Mouse (Mus musculus) neural tube, embryonic 14.5 days (tissue): ENCODE measurements around the gene Abca9. TPM values are rescaled to one million over a fixed set of nuclear protein-coding genes. Genes with fewer than 3 reads are reported as not detected.

Experiments
- ATAC-seq: fragments of 200-750 bp; cut with Nextera tagmentation; 2 replicates; pipeline ENCODE4 v1.8.0; 2017; ENCODE audit warnings: low read depth, mild to moderate bottlenecking, moderate TSS enrichment, moderate library complexity
- H3K27ac ChIP-seq: fragments of 300-500 bp; sonication (generic); 2 replicates; pipeline ENCODE4 v1.5.1; 2014; ENCODE audit warnings: low read depth, mild to moderate bottlenecking, control low read depth, low read length, moderate library complexity, mixed read lengths
- H3K27me3 ChIP-seq: fragments of 300-500 bp; sonication (generic); 2 replicates; pipeline ENCODE4 v1.6.1; 2014; ENCODE audit warnings: low read length; ENCODE audit not compliant: control insufficient read depth, insufficient read depth
- H3K36me3 ChIP-seq: fragments of 300-500 bp; sonication (generic); 2 replicates; pipeline ENCODE4 v1.6.1; 2014; ENCODE audit warnings: low read length, mixed read lengths; ENCODE audit not compliant: control insufficient read depth, insufficient read depth
- H3K4me1 ChIP-seq: fragments of 300-500 bp; sonication (generic); 2 replicates; pipeline ENCODE4 v1.6.1; 2014; ENCODE audit warnings: low read length; ENCODE audit not compliant: control insufficient read depth, insufficient read depth
- H3K4me2 ChIP-seq: fragments of 300-500 bp; sonication (generic); 2 replicates; pipeline ENCODE4 v1.6.1; 2014; ENCODE audit warnings: mild to moderate bottlenecking, low read depth, low read length, control low read depth
- H3K4me3 ChIP-seq: fragments of 300-500 bp; sonication (generic); 2 replicates; pipeline ENCODE4 v1.5.1; 2014; ENCODE audit warnings: low read depth, low read length, control low read depth, mixed read lengths
- H3K9ac ChIP-seq: fragments of 300-500 bp; sonication (generic); replicated peaks from 2 replicates; pipeline ENCODE4 v1.6.1; 2014; ENCODE audit warnings: low read depth, mild to moderate bottlenecking, control low read depth, low read length, mixed read lengths
- H3K9me3 ChIP-seq: fragments of 300-500 bp; sonication (generic); 2 replicates; pipeline ENCODE4 v1.6.1; 2016; ENCODE audit warnings: low read length; ENCODE audit not compliant: control insufficient read depth
- WGBS: fragments of 180-500 bp; shearing (Covaris S2); extraction: QIAGEN DNeasy Blood & Tissue Kit; methylation state at CpG from one replicate; pipeline ENCODE4 v1.1.7; 2014; 5-methylcytosine and 5-hydroxymethylcytosine counted together
- polyA plus RNA-seq: library from polyadenylated mRNA; unstranded; fragments of >200 nt; fragmentation: Nextera tagmentation; extraction: Ambion mirVana; gene quantifications from 2 replicates; pipeline ENCODE4 v1.2.1, GENCODE M21; 2014

Gene Abca9
- polyA plus RNA-seq, 1 experiment from 2014 or later: 0.78 TPM

- no peaks in the 10 kb centered on the region for H3K27me3 ChIP-seq
- no peak overlapping the region for H3K4me3 ChIP-seq
- H3K4me2 ChIP-seq: no peak overlapping the region
- WGBS: 78% methylated on average over 6 of the region's 6 CpGs
- H3K27ac ChIP-seq: no peak overlapping the region
- H3K36me3 ChIP-seq: no peaks in the 10 kb centered on the region
- no peaks in the 10 kb centered on the region for H3K9me3 ChIP-seq
- H3K4me1 ChIP-seq: no peaks in the 10 kb centered on the region
- H3K9ac ChIP-seq: no peak overlapping the region
- ATAC-seq: no peak
Measured at GRCm38 (mm10) chr11:110157059-110157458, 10.9 kb downstream of the Abca9 start.

GRCm38 (mm10) chr11:110155985-110156384 lies 12.0 kb downstream of the Abca9 start:
- H3K9ac ChIP-seq: no peak overlapping the region
- ATAC-seq: no peak
- no peaks in the 10 kb centered on the region for H3K4me1 ChIP-seq
- H3K36me3 ChIP-seq: no peaks in the 10 kb centered on the region
- H3K4me3 ChIP-seq: no peak overlapping the region
- no peak overlapping the region for H3K4me2 ChIP-seq
- WGBS: 97% methylated on average over 11 of the region's 11 CpGs
- H3K27ac ChIP-seq: no peak overlapping the region
- no peaks in the 10 kb centered on the region for H3K9me3 ChIP-seq
- no peaks in the 10 kb centered on the region for H3K27me3 ChIP-seq

GRCm38 (mm10) chr11:110147640-110148039 lies 20.4 kb downstream of the Abca9 start:
- no peak overlapping the region for H3K4me2 ChIP-seq
- no peaks in the 10 kb centered on the region for H3K27me3 ChIP-seq
- H3K36me3 ChIP-seq: no peaks in the 10 kb centered on the region
- no peak overlapping the region for H3K4me3 ChIP-seq
- 96% methylated on average over 5 of the region's 5 CpGs for WGBS
- no peaks in the 10 kb centered on the region for H3K4me1 ChIP-seq
- H3K9ac ChIP-seq: no peak overlapping the region
- no peak for ATAC-seq
- no peaks in the 10 kb centered on the region for H3K9me3 ChIP-seq
- H3K27ac ChIP-seq: no peak overlapping the region

- Histone ChIP-seq H3K27me3 (no peaks in the 10 kb centered on the region), H3K9me3 (no peaks in the 10 kb centered on the region), H3K36me3 (no peaks in the 10 kb centered on the region), H3K4me1 (no peaks in the 10 kb centered on the region), H3K27ac (no peak overlapping the region), H3K4me2 (no peak overlapping the region), H3K9ac (no peak overlapping the region), H3K4me3 (no peak overlapping the region)
- no peak for ATAC-seq
- WGBS: 87% methylated on average over 11 of the region's 11 CpGs
Measured at GRCm38 (mm10) chr11:110145421-110145820, 22.6 kb downstream of the Abca9 start.

GRCm38 (mm10) chr11:110130760-110131159 lies 37.2 kb downstream of the Abca9 start:
- no peak overlapping the region for H3K27ac ChIP-seq
- H3K4me2 ChIP-seq: no peak overlapping the region
- no peaks in the 10 kb centered on the region for H3K36me3 ChIP-seq
- no peaks in the 10 kb centered on the region for H3K9me3 ChIP-seq
- H3K27me3 ChIP-seq: no peaks in the 10 kb centered on the region
- H3K4me1 ChIP-seq: no peaks in the 10 kb centered on the region
- no peak overlapping the region for H3K4me3 ChIP-seq
- ATAC-seq: no peak
- no peak overlapping the region for H3K9ac ChIP-seq
- 87% methylated on average over 5 of the region's 5 CpGs for WGBS

GRCm38 (mm10) chr11:110111137-110111536 lies 56.9 kb downstream of the Abca9 start:
- H3K27ac ChIP-seq: no peak overlapping the region
- H3K9me3 ChIP-seq: no peaks in the 10 kb centered on the region
- H3K36me3 ChIP-seq: no peaks in the 10 kb centered on the region
- no peak overlapping the region for H3K9ac ChIP-seq
- no peak for ATAC-seq
- WGBS: 49% methylated on average over 4 of the region's 4 CpGs
- no peak overlapping the region for H3K4me2 ChIP-seq
- no peak overlapping the region for H3K4me3 ChIP-seq
- no peaks in the 10 kb centered on the region for H3K4me1 ChIP-seq
- no peaks in the 10 kb centered on the region for H3K27me3 ChIP-seq

- Histone ChIP-seq H3K4me3 (no peak overlapping the region), H3K4me1 (no peaks in the 10 kb centered on the region), H3K9me3 (no peaks in the 10 kb centered on the region), H3K27me3 (no peaks in the 10 kb centered on the region), H3K9ac (no peak overlapping the region), H3K4me2 (no peak overlapping the region), H3K36me3 (no peaks in the 10 kb centered on the region), H3K27ac (no peak overlapping the region)
- WGBS: 88% methylated on average over 7 of the region's 7 CpGs
- ATAC-seq: no peak
Measured at GRCm38 (mm10) chr11:110101437-110101836, 66.6 kb downstream of the Abca9 start.

GRCm38 (mm10) chr11:110098901-110099300 lies 69.1 kb downstream of the Abca9 start:
- Histone ChIP-seq H3K27me3 (no peaks in the 10 kb centered on the region), H3K4me2 (no peak overlapping the region), H3K27ac (no peak overlapping the region), H3K9ac (no peak overlapping the region), H3K4me3 (no peak overlapping the region), H3K9me3 (no peaks in the 10 kb centered on the region), H3K4me1 (no peaks in the 10 kb centered on the region), H3K36me3 (no peaks in the 10 kb centered on the region)
- ATAC-seq: no peak
- 86% methylated on average over 4 of the region's 4 CpGs for WGBS

GRCm38 (mm10) chr11:110097465-110097864 lies 70.5 kb downstream of the Abca9 start:
- no peaks in the 10 kb centered on the region for H3K36me3 ChIP-seq
- H3K9me3 ChIP-seq: no peaks in the 10 kb centered on the region
- no peaks in the 10 kb centered on the region for H3K4me1 ChIP-seq
- 79% methylated on average over 6 of the region's 6 CpGs for WGBS
- ATAC-seq: no peak
- H3K27ac ChIP-seq: no peak overlapping the region
- no peak overlapping the region for H3K9ac ChIP-seq
- no peak overlapping the region for H3K4me3 ChIP-seq
- H3K4me2 ChIP-seq: no peak overlapping the region
- no peaks in the 10 kb centered on the region for H3K27me3 ChIP-seq

GRCm38 (mm10) chr11:110095858-110096257 lies 72.1 kb downstream of the Abca9 start, which contains the start of gene Abca8a:
Gene Abca8a (minus strand): TSS chr11:110095978.
- no peaks in the 10 kb centered on the region for H3K27me3 ChIP-seq
- no peak within 1 kb of the TSS for H3K4me3 ChIP-seq
- ATAC-seq: no peak
- H3K9me3 ChIP-seq: no peaks in the 10 kb centered on the region
- WGBS: 69% methylated on average over 5 of the region's 5 CpGs
- no peak within 1 kb of the TSS for H3K9ac ChIP-seq
- no peak within 1 kb of the TSS for H3K4me2 ChIP-seq
- H3K27ac ChIP-seq: no peak within 1 kb of the TSS
- no peaks in the 10 kb centered on the region for H3K36me3 ChIP-seq
- H3K4me1 ChIP-seq: no peaks in the 10 kb centered on the region
